Mouse (Mus musculus) testis, adult 2 months (tissue): ENCODE measurements around the gene Pnkd.

ENCODE experiments used
- CTCF ChIP-seq: fragments of 200-500 bp; IDR thresholded peaks from 2 replicates; pipeline ENCODE4 v1.5.1; 2012; ENCODE audit warnings: low read depth, mild to moderate bottlenecking, inconsistent platforms, low read length, moderate library complexity; ENCODE audit not compliant: control insufficient read depth, insufficient read depth, insufficient replicate concordance
- POLR2A ChIP-seq: fragments of 200-500 bp; IDR thresholded peaks from 2 replicates; pipeline ENCODE4 v1.6.1; 2012; ENCODE audit warnings: low read depth, mild to moderate bottlenecking, inconsistent platforms, low read length, moderate library complexity; ENCODE audit not compliant: control insufficient read depth

GRCm38 (mm10) chr1:74332930-74333329 is 48.2 kb downstream of the Pnkd start:
- TF ChIP-seq POLR2A: no peak
- no peak for TF ChIP-seq CTCF
